Mouse (Mus musculus) lung, postnatal 0 days (tissue): ENCODE measurements at regions not wholly inside any gene's neighbourhood (a gene's known extent, or its start where the extent isn't known, plus 50 kb on each side); places are given as distances from the start of the nearest gene placed in this dataset.

Source experiments
- CTCF ChIP-seq: IDR thresholded peaks from 2 replicates; pipeline ENCODE4 v1.5.1; 2016; ENCODE audit warnings: antibody characterized with exemption, mild to moderate bottlenecking
- EP300 ChIP-seq: IDR thresholded peaks from 2 replicates; pipeline ENCODE4 v1.6.1; 2016; ENCODE audit warnings: antibody characterized with exemption, mild to moderate bottlenecking, control low read depth

DNA sequence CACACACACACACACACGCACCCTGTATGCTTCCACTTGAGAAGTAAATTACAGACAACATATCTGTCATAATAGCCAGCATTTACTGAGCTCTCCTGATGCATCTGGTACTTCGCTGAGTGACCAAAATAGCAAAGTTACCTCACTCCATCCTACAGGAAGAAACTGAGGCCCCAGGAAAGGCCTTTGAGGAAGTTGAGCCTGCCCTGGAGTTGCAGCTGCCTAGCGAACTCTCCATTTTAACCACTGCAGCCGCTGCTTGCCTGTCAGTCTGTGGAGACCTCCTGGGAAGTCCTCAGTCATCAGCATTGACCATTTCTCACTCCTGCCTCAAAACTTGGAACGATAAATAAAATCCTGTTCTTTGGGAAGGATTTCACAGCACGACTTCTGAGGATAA lies 168.8 kb downstream of the Shq1 start:
- no peak for TF ChIP-seq EP300
- no peak for TF ChIP-seq CTCF
